Mouse (Mus musculus): ENCODE measurements around the gene 5730596B20Rik.

GRCm38 (mm10) chr6:52209685-52210046, 32.4 kb downstream of the 5730596B20Rik start:
- no peak for TF ChIP-seq CTCF (IDR thresholded peaks at IDR 0.05; ENCODE audit: extremely low read depth, insufficient read depth, low read length)
- TF ChIP-seq POLR2A (IDR thresholded peaks at IDR 0.05; ENCODE audit: extremely low read depth, insufficient read depth, low read length) = no peak

Data from cortical plate, adult 2 months (tissue).